Mouse (Mus musculus): ENCODE measurements at regions not wholly inside any gene's neighbourhood (a gene's known extent, or its start where the extent isn't known, plus 50 kb on each side); places are given as distances from the start of the nearest gene placed in this dataset.

DNA sequence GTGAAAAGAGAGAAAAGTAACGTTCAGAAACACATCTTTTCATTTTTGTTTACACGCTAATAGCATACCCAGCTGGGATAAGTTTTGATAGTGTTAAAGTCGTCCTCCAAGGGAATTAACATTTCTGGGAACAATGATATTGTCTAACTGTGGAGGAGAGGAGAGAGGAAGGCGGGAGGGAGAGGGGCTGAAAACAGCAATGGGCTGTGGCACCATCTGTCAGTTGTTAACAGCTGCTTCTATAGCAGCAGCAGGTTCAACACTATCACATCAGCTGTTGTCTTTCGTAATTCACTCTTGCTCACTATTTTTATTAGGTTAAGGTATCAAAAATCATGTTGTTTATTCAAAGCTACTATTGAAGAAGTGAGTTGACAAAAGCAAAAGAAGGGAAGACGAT, 1747.4 kb upstream of the G6pd2 start:
- WGBS: 52% methylated on average over 6 of the region's 6 CpGs
- no peak for DNase-seq (ENCODE audit: low spot score)
- H3K4me3 ChIP-seq (ENCODE audit: low read depth, low read length): no peak overlapping the region
- H3K9me3 ChIP-seq (ENCODE audit: low read length): no peaks in the 10 kb centered on the region
- no peaks in the 10 kb centered on the region for H3K27me3 ChIP-seq (replicated peaks; ENCODE audit: insufficient read depth, low read length)
- no peak overlapping the region for H3K27ac ChIP-seq (ENCODE audit: low read length)
- ATAC-seq: no peak
- no peaks in the 10 kb centered on the region for H3K4me1 ChIP-seq (ENCODE audit: insufficient read depth, low read depth, low read length)
- no peak overlapping the region for H3K4me2 ChIP-seq (replicated peaks; ENCODE audit: low read depth, low read length)
- TF ChIP-seq EP300 (IDR thresholded peaks at IDR 0.05) (no peak), CTCF (IDR thresholded peaks at IDR 0.05) (no peak)
- no peak overlapping the region for H3K9ac ChIP-seq (replicated peaks; ENCODE audit: low read depth)
- no peaks in the 10 kb centered on the region for H3K36me3 ChIP-seq (ENCODE audit: insufficient read depth, low read length)

Measured in lung, postnatal 0 days (tissue).